Mouse (Mus musculus) ES-Bruce4 (cell line): ENCODE results near the gene Eif4g3.

Source experiments
- CTCF ChIP-seq: IDR thresholded peaks from one replicate; pipeline ENCODE4 v1.8.1; 2011; ENCODE audit warnings: low read depth, low read length
- POLR2A ChIP-seq: IDR thresholded peaks from one replicate; pipeline ENCODE4 v1.8.1; 2011; ENCODE audit warnings: low read length; ENCODE audit not compliant: insufficient read depth

DNA sequence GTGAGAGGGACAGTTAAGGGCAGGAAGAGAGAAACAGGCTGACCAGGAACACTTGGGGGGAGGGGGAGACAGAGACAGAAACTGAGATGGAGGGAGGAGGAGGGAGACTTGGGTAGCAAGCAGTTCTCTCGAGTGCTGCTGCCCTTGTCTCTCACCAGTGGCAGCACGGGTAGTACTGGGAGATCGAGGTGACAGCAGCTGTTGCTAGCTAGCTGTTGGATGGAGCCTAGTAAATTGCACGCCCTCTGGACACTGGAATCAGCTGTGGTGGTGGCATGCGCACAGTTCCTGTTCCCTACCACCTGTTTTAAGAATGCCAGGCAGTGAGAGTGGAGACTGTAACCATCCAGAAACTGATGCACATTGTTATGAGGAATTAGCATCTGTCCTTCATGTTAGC is 119.0 kb downstream of the Eif4g3 start:
- TF ChIP-seq CTCF (no peak), POLR2A (no peak)
